Mouse (Mus musculus) brain, embryonic 14.5 days (tissue): ENCODE measurements around the gene Acad9.

ENCODE experiments used
- CTCF ChIP-seq: fragments of 200-500 bp; IDR thresholded peaks from 2 replicates; pipeline ENCODE4 v1.5.1; 2012; ENCODE audit warnings: inconsistent platforms, mild to moderate bottlenecking, moderate library complexity, borderline replicate concordance; ENCODE audit not compliant: insufficient read depth, insufficient read length; ENCODE audit errors: extremely low read depth
- POLR2A ChIP-seq: fragments of 200-500 bp; IDR thresholded peaks from 2 replicates; pipeline ENCODE4 v1.6.1; 2012; ENCODE audit warnings: mild to moderate bottlenecking, inconsistent platforms, borderline replicate concordance; ENCODE audit not compliant: poor library complexity, insufficient read depth, insufficient read length, severe bottlenecking; ENCODE audit errors: extremely low read depth

DNA sequence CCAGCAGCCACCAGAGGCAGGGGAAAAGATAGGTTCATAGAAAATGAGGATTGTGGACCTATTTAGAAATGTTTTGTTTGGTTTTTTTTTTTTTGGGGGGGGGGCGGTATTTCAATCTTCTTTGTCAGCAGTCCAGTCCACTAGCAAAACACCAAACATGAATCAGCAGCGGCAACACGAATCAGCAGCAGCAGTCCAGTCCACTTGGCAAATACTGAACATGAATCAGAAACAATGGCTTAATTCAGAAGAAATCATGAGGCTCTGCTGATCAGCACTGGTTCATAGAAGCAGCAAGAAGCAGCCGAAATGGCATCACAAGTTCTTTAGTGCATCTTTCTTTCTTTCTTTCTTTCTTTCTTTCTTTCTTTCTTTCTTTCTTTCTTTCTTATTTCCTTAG, 50.3 kb downstream of the Acad9 start:
- TF ChIP-seq CTCF: no peak
- TF ChIP-seq POLR2A: no peak
